Mouse (Mus musculus) ES-Bruce4 (cell line): Measurements from ENCODE around the gene Itih2. TPM values are rescaled to one million over a fixed set of nuclear protein-coding genes. Genes with fewer than 3 reads are reported as not detected.

Source experiments
- H3K27ac ChIP-seq: 2 replicates; pipeline ENCODE4 v1.5.1; 2012; ENCODE audit warnings: low read length, inconsistent platforms; ENCODE audit not compliant: insufficient read depth
- H3K27me3 ChIP-seq: 2 replicates; pipeline ENCODE4 v1.6.1; 2012; ENCODE audit warnings: mild to moderate bottlenecking, low read length, inconsistent platforms; ENCODE audit not compliant: control insufficient read depth, poor library complexity, insufficient read depth, severe bottlenecking
- H3K36me3 ChIP-seq: 2 replicates; pipeline ENCODE4 v1.6.1; 2012; ENCODE audit warnings: inconsistent platforms, mild to moderate bottlenecking, low read length, moderate library complexity; ENCODE audit not compliant: control insufficient read depth, poor library complexity, insufficient read depth, severe bottlenecking
- H3K4me1 ChIP-seq: one replicate; pipeline ENCODE4 v1.8.1; 2011; ENCODE audit warnings: low read length; ENCODE audit not compliant: control insufficient read depth, insufficient read depth
- H3K4me3 ChIP-seq: 2 replicates; pipeline ENCODE4 v1.5.1; 2011; ENCODE audit warnings: low read depth, mild to moderate bottlenecking, low read length
- H3K9ac ChIP-seq: 2 replicates; pipeline ENCODE4 v1.6.1; 2012; ENCODE audit warnings: low read depth, mild to moderate bottlenecking, inconsistent platforms; ENCODE audit not compliant: poor library complexity, severe bottlenecking
- H3K9me3 ChIP-seq: replicated peaks from 2 replicates; pipeline ENCODE4 v1.6.1; 2012; ENCODE audit warnings: mild to moderate bottlenecking, low read length, inconsistent platforms; ENCODE audit not compliant: control insufficient read depth, poor library complexity, insufficient read depth, severe bottlenecking
- CTCF ChIP-seq: IDR thresholded peaks from one replicate; pipeline ENCODE4 v1.8.1; 2011; ENCODE audit warnings: low read depth, low read length
- EP300 ChIP-seq: IDR thresholded peaks from 2 replicates; pipeline ENCODE4 v1.6.1; 2011; ENCODE audit warnings: low read depth, low read length; ENCODE audit not compliant: insufficient read depth
- POLR2A ChIP-seq: IDR thresholded peaks from one replicate; pipeline ENCODE4 v1.8.1; 2011; ENCODE audit warnings: low read length; ENCODE audit not compliant: insufficient read depth
- polyA plus RNA-seq: library from polyadenylated mRNA; stranded (reverse); fragments of >200 nt; gene quantifications from 2 replicates; pipeline ENCODE4 v1.2.4, GENCODE M21; 2011; ENCODE audit warnings: low read depth; ENCODE audit not compliant: missing spikeins, insufficient read depth, insufficient read length

Itih2 gene
- polyA plus RNA-seq, 1 experiment: not detected

DNA sequence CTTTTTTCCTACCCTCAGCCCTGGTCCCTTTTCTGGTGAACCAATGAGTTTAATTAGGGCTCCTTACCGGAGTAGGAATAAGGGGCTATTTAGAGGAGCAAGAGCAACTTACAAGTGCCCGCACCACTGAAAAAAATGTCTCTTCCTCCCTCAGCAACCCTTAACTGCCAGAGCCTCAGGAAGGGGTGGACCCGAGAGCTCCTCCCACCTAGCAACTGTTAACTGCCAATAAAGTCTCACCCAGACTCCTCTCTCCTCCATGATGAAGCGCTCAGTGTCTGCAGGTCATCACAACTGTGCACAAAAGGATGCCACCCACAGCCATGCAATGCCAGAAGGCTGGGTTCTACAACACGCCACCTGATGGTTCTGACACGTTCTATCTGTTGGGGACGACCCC, 59.4 kb downstream of the Itih2 start:
- no peak overlapping the region for H3K4me3 ChIP-seq
- TF ChIP-seq CTCF (no peak), POLR2A (no peak), EP300 (no peak)
- H3K4me1 ChIP-seq: peaks cover 5% of the 10 kb centered on the region
- H3K36me3 ChIP-seq: peaks cover 20% of the 10 kb centered on the region
- H3K27me3 ChIP-seq: no peaks in the 10 kb centered on the region
- H3K9me3 ChIP-seq: no peaks in the 10 kb centered on the region
- H3K27ac ChIP-seq: no peak overlapping the region
- H3K9ac ChIP-seq: no peak overlapping the region

DNA sequence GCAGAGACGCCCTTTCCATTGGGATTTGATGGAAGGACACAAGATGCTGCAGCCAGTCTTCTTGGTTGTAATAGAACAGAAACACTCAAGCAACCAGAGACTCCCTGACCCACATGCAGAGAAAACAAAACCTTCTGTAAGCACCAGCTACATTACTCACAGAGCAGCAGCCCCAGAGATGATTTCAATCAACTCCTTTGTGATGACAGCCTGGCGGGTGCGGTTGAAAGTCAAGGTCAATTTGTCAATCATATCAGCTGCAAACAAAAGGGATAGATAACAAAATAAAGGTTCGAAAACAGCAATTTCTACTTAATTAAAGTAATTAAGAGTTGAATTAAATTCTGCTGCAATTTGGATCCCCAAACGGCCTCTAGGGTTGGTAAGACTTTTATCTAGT, 72.4 kb downstream of the Itih2 start:
- no peak overlapping the region for H3K4me3 ChIP-seq
- peaks cover 77% of the 10 kb centered on the region for H3K36me3 ChIP-seq
- TF ChIP-seq POLR2A (no peak), EP300 (no peak), CTCF (no peak)
- no peaks in the 10 kb centered on the region for H3K4me1 ChIP-seq
- no peaks in the 10 kb centered on the region for H3K27me3 ChIP-seq
- H3K27ac ChIP-seq: no peak overlapping the region
- H3K9me3 ChIP-seq: no peaks in the 10 kb centered on the region
- H3K9ac ChIP-seq: no peak overlapping the region

DNA sequence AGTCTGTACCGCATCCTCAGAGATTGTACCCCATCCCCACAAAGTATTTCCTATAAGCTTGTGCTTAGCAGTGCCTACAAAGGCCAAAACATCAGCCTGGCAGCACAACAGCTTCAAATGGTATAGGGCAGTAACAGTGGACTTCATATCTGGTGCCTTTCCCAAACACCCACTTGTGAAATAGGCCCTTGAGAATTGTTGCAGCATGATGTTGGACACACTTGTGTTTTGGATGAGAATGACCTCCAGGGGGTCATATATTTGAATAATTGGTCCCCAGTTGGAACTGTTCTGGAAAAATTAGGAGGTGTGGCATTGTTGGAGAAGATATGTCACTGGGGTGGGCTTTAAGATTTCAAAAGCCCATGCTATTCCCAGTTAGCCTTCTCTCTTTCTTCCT, 79.2 kb downstream of the Itih2 start:
- Histone ChIP-seq H3K27ac (no peak overlapping the region), H3K36me3 (peaks cover 19% of the 10 kb centered on the region), H3K9ac (no peak overlapping the region), H3K4me3 (no peak overlapping the region), H3K27me3 (no peaks in the 10 kb centered on the region), H3K4me1 (peaks cover 2% of the 10 kb centered on the region), H3K9me3 (no peaks in the 10 kb centered on the region)
- TF ChIP-seq POLR2A (no peak), EP300 (no peak), CTCF (no peak)

DNA sequence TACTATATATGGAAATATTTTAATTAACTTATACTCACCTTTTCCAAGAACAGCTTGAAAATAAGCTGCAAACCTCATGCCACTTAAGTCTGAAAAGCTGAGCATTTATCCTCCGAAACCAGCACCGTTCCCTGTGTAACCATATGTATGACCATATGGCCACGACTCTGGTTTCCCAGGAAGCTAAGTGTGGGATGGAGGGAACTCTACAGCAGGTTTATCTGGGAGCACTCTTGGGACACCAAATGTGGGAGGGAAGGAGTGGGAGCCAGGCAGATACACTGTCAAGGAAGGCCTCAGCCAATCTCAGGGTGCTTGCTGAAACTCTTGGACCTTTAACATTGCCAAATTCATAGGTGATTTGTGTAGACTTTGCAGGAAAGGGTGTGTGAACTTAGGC, 80.3 kb downstream of the Itih2 start:
- peaks cover 2% of the 10 kb centered on the region for H3K4me1 ChIP-seq
- no peak overlapping the region for H3K27ac ChIP-seq
- TF ChIP-seq EP300: no peak
- TF ChIP-seq CTCF: no peak
- no peak for TF ChIP-seq POLR2A
- no peak overlapping the region for H3K9ac ChIP-seq
- no peaks in the 10 kb centered on the region for H3K27me3 ChIP-seq
- no peaks in the 10 kb centered on the region for H3K9me3 ChIP-seq
- peaks cover 12% of the 10 kb centered on the region for H3K36me3 ChIP-seq
- no peak overlapping the region for H3K4me3 ChIP-seq

DNA sequence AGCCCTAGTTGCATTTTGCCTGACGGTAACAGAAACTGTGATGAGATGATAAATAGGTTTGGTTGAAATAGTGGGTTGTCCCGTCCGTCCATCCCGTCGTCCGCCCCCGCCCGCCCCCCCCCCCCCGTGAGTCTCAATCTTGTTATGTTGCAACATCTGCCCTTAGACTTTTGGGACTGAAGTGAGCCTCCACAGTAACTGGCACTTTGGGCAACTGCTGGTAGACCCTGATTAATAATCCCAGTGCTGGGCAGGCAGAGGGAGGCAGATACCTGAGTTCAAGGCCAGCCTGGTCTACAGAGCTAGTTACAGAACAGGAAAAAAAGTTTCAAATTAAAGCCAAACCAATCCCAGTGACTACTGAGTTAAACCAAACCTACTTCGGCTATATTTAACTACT, 81.7 kb downstream of the Itih2 start:
- Histone ChIP-seq H3K9me3 (no peaks in the 10 kb centered on the region), H3K27me3 (no peaks in the 10 kb centered on the region), H3K4me3 (peak overlapping the region; percentile 78), H3K9ac (peak overlapping the region; percentile 92), H3K36me3 (peaks cover 2% of the 10 kb centered on the region), H3K27ac (no peak overlapping the region), H3K4me1 (peaks cover 2% of the 10 kb centered on the region)
- TF ChIP-seq CTCF: no peak
- TF ChIP-seq POLR2A: no peak
- TF ChIP-seq EP300: no peak

DNA sequence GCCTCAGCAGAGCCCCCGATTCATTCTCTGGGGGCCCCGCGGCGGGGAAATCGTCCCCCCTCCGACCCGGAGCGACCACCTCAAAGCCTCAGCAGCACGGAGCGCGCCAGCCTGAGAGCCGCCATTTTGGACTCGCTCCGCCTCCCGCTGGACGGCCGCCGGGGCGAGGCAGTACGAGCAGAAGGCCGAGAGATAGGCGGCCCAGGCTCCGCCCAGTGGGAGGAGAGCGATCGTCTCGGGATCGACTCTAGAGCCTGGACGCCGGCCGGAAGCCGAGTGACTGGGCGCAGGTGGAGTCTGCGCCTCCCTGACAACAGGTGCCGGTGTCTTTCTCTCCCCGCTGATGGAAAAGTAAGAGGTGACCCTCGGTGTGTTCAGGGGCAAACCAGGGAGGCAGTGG, 82.7 kb downstream of the Itih2 start, which contains the start of gene Taf3:
Gene Taf3 (minus strand): TSS at position 136 of the 400 bp plus-strand sequence.
- Histone ChIP-seq H3K9ac (peak within 1 kb of the TSS; percentile 92), H3K27me3 (no peaks in the 10 kb centered on the region), H3K9me3 (no peaks in the 10 kb centered on the region), H3K27ac (no peak within 1 kb of the TSS), H3K36me3 (no peaks in the 10 kb centered on the region; the same call in 1 of the 2 replicates), H3K4me3 (peak within 1 kb of the TSS; percentile 87), H3K4me1 (peaks cover 2% of the 10 kb centered on the region)
- TF ChIP-seq EP300: 0 out of 2 replicates have a peak, but pooled peaks have one; percentile 32
- TF ChIP-seq POLR2A: no peak
